Mouse (Mus musculus) myocyte (in vitro differentiated cells): Measurements from ENCODE around the gene Hmgcl. TPM values are rescaled to one million over a fixed set of nuclear protein-coding genes. Genes with fewer than 3 reads are reported as not detected.

Experiments used
- H3K27me3 ChIP-seq: one replicate; pipeline ENCODE4 v1.6.1; 2011; ENCODE audit not compliant: control insufficient read depth, insufficient read depth, insufficient read length
- H3K36me3 ChIP-seq: one replicate; pipeline ENCODE4 v1.6.1; 2011; ENCODE audit not compliant: control insufficient read depth, insufficient read depth
- H3K4me2 ChIP-seq: one replicate; pipeline ENCODE4 v1.6.1; 2011; ENCODE audit warnings: low read depth, control low read depth
- H3K4me3 ChIP-seq: one replicate; pipeline ENCODE4 v1.5.1; 2011; ENCODE audit warnings: mild to moderate bottlenecking, control low read depth, moderate library complexity
- H3K79me2 ChIP-seq: one replicate; pipeline ENCODE4 v1.6.1; 2011; ENCODE audit not compliant: control insufficient read depth, insufficient read depth
- H3ac ChIP-seq: one replicate; pipeline ENCODE4 v1.6.1; 2011; ENCODE audit not compliant: control insufficient read depth, insufficient read length
- CEBPB ChIP-seq: IDR thresholded peaks from 2 replicates; pipeline ENCODE4 v1.6.1; 2011; ENCODE audit warnings: mild to moderate bottlenecking, moderate library complexity; ENCODE audit not compliant: poor library complexity, insufficient read depth, severe bottlenecking
- E2F4 ChIP-seq: IDR thresholded peaks from one replicate; pipeline ENCODE4 v1.6.1; 2011; ENCODE audit warnings: mild to moderate bottlenecking, control low read depth, moderate library complexity; ENCODE audit not compliant: insufficient read depth
- MAX ChIP-seq: IDR thresholded peaks from one replicate; pipeline ENCODE4 v1.6.1; 2011; ENCODE audit warnings: low read depth, mild to moderate bottlenecking, control low read depth
- MYOD1 ChIP-seq, 3 experiments: IDR thresholded peaks; one replicate each; pipeline ENCODE4 v1.6.1; 2011; ENCODE audit warnings: control low read depth in 2 of 3, low read depth in 2 of 3, mild to moderate bottlenecking in 2 of 3, moderate library complexity in 1 of 3; ENCODE audit not compliant: insufficient read length in 2 of 3, control insufficient read depth in 1 of 3
- MYOG ChIP-seq, 3 experiments: IDR thresholded peaks; one replicate each; pipeline ENCODE4 v1.6.1; 2011; ENCODE audit warnings: control low read depth in 2 of 3, low read depth in 2 of 3, mild to moderate bottlenecking in 2 of 3; ENCODE audit not compliant: insufficient read length in 2 of 3, control insufficient read depth in 1 of 3, insufficient read depth in 1 of 3
- POLR2A ChIP-seq: IDR thresholded peaks from one replicate; pipeline ENCODE4 v1.6.1; 2011; ENCODE audit warnings: low read depth, mild to moderate bottlenecking, control low read depth, moderate library complexity; ENCODE audit not compliant: insufficient read length
- POLR2AphosphoS2 ChIP-seq: IDR thresholded peaks from one replicate; pipeline ENCODE4 v1.6.1; 2011; ENCODE audit warnings: low read depth, control low read depth; ENCODE audit not compliant: insufficient read length
- REST ChIP-seq: IDR thresholded peaks from one replicate; pipeline ENCODE4 v1.6.1; 2011; ENCODE audit warnings: mild to moderate bottlenecking, control low read depth, moderate library complexity; ENCODE audit not compliant: insufficient read depth, insufficient read length
- SRF ChIP-seq: IDR thresholded peaks from one replicate; pipeline ENCODE4 v1.6.1; 2011; ENCODE audit warnings: low read depth; ENCODE audit not compliant: control insufficient read depth, insufficient read length
- TCF12 ChIP-seq: IDR thresholded peaks from one replicate; pipeline ENCODE4 v1.6.1; 2011; ENCODE audit warnings: mild to moderate bottlenecking, control low read depth; ENCODE audit not compliant: poor library complexity, insufficient read depth, severe bottlenecking
- TCF3 ChIP-seq: IDR thresholded peaks from one replicate; pipeline ENCODE4 v1.6.1; 2011; ENCODE audit warnings: low read depth, control low read depth; ENCODE audit not compliant: insufficient read length
- USF1 ChIP-seq: IDR thresholded peaks from one replicate; pipeline ENCODE4 v1.6.1; 2011; ENCODE audit warnings: low read depth, mild to moderate bottlenecking, control low read depth, moderate library complexity
- polyA plus RNA-seq: library from polyadenylated mRNA; unstranded; fragments of >200 nt; fragmentation: generic; extraction: Trizol; gene quantifications from one replicate; pipeline ENCODE4 v1.2.1, GENCODE M21; 2012; ENCODE audit warnings: missing spikeins

Gene Hmgcl
- polyA plus RNA-seq, 1 experiment = 44.1 TPM

GRCm38 (mm10) chr4:135962198-135962597, 15.9 kb downstream of the Hmgcl start:
- H3K4me2 ChIP-seq = peak overlapping the region; percentile 99
- H3K79me2 ChIP-seq = no peaks in the 10 kb centered on the region
- TF ChIP-seq TCF3 = no peak
- no peak for TF ChIP-seq POLR2A
- peak; percentile 30 for TF ChIP-seq POLR2AphosphoS2
- TF ChIP-seq MYOG (IDR thresholded peaks at IDR 0.05; ENCODE audit: control insufficient read depth in 1 of 3, insufficient read depth in 1 of 3, insufficient read length in 2 of 3, low read depth in 2 of 3) = no peak
- no peak for TF ChIP-seq TCF12
- TF ChIP-seq E2F4 = no peak
- peaks cover 5% of the 10 kb centered on the region for H3K36me3 ChIP-seq
- H3ac ChIP-seq = no peak overlapping the region
- H3K27me3 ChIP-seq = no peaks in the 10 kb centered on the region
- peak overlapping the region; percentile 97 for H3K4me3 ChIP-seq

- peak overlapping the region; percentile 68 for H3ac ChIP-seq
- peaks cover 5% of the 10 kb centered on the region for H3K36me3 ChIP-seq
- peak overlapping the region; percentile 97 for H3K4me3 ChIP-seq
- peak overlapping the region; percentile 99 for H3K4me2 ChIP-seq
- no peak for TF ChIP-seq USF1
- TF ChIP-seq MAX = no peak
- no peak for TF ChIP-seq REST
- TF ChIP-seq E2F4 = no peak
- TF ChIP-seq POLR2A = no peak
- no peak for TF ChIP-seq SRF
- H3K27me3 ChIP-seq = no peaks in the 10 kb centered on the region
- no peaks in the 10 kb centered on the region for H3K79me2 ChIP-seq
Measured at GRCm38 (mm10) chr4:135962946-135963345, 16.7 kb downstream of the Hmgcl start.

GRCm38 (mm10) chr4:135963457-135964193, 17.4 kb downstream of the Hmgcl start, which contains the start of gene Gale:
Gale (plus strand) TSS chr4:135963727.
- H3K4me2 ChIP-seq = peak within 1 kb of the TSS; percentile 99
- H3K27me3 ChIP-seq = no peaks in the 10 kb centered on the region
- peak within 1 kb of the TSS; percentile 97 for H3K4me3 ChIP-seq
- TF ChIP-seq TCF12 (no peak), MAX (no peak), POLR2AphosphoS2 (peak; percentile 77), MYOG (IDR thresholded peaks at IDR 0.05; ENCODE audit: control insufficient read depth in 1 of 3, insufficient read depth in 1 of 3, insufficient read length in 2 of 3, low read depth in 2 of 3) (no peak), TCF3 (no peak), E2F4 (no peak), REST (no peak), MYOD1 (IDR thresholded peaks at IDR 0.05; ENCODE audit: control insufficient read depth in 1 of 3, insufficient read length in 2 of 3, low read depth in 2 of 3) (no peak), USF1 (no peak), CEBPB (no peak), SRF (no peak), POLR2A (peak; percentile 90)
- H3K79me2 ChIP-seq = no peaks in the 10 kb centered on the region
- H3K36me3 ChIP-seq = peaks cover 5% of the 10 kb centered on the region
- H3ac ChIP-seq = peak within 1 kb of the TSS; percentile 68

DNA sequence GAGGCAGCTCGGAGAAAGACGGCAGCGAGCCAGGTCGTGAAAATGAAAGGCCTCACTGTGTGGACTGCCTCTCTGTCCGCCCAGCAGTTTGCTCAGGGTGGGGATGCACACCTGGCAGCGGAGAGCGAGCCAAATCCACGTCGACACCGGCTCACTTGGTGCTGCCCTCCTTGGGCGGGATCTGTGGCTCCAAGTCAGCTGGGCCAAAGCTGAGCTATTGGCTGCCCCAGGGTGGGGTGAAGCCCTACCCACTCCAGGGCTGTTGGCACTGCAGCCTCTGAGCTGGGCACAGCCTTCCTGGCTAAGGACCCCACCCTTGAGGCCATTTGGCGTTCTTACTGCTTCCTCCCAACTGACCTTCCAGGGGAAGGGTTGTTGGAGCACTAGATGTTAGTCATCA, 18.2 kb downstream of the Hmgcl start:
- no peaks in the 10 kb centered on the region for H3K79me2 ChIP-seq
- peak overlapping the region; percentile 97 for H3K4me3 ChIP-seq
- peaks cover 5% of the 10 kb centered on the region for H3K36me3 ChIP-seq
- H3ac ChIP-seq = peak overlapping the region; percentile 68
- TF ChIP-seq MYOG (IDR thresholded peaks at IDR 0.05; ENCODE audit: control insufficient read depth in 1 of 3, insufficient read depth in 1 of 3, insufficient read length in 2 of 3, low read depth in 2 of 3) (peak in 2 of 3 experiments; percentile 67 to 73), SRF (peak; percentile 53), POLR2A (peak; percentile 96), MAX (no peak), POLR2AphosphoS2 (peak; percentile 98), USF1 (no peak), TCF12 (no peak), MYOD1 (IDR thresholded peaks at IDR 0.05; ENCODE audit: control insufficient read depth in 1 of 3, insufficient read length in 2 of 3, low read depth in 2 of 3) (peak in 2 of 3 experiments; percentile 71 to 90)
- peak overlapping the region; percentile 95 for H3K4me2 ChIP-seq
- no peaks in the 10 kb centered on the region for H3K27me3 ChIP-seq

- peak overlapping the region; percentile 95 for H3K4me2 ChIP-seq
- peaks cover 2% of the 10 kb centered on the region for H3K36me3 ChIP-seq
- H3K79me2 ChIP-seq = no peaks in the 10 kb centered on the region
- H3K4me3 ChIP-seq = peak overlapping the region; percentile 97
- TF ChIP-seq MYOD1 (IDR thresholded peaks at IDR 0.05; ENCODE audit: control insufficient read depth in 1 of 3, insufficient read length in 2 of 3, low read depth in 2 of 3) (no peak), TCF3 (no peak), USF1 (no peak), E2F4 (no peak), TCF12 (no peak), CEBPB (no peak), MAX (no peak), POLR2A (no peak)
- no peak overlapping the region for H3ac ChIP-seq
- H3K27me3 ChIP-seq = no peaks in the 10 kb centered on the region
Measured at GRCm38 (mm10) chr4:135965113-135965512, 18.9 kb downstream of the Hmgcl start.
